Mouse (Mus musculus) right cerebral cortex, postnatal 10 days (tissue): ENCODE results near the gene Dynlt1c.
"Not testable (repeated sequence)": the region's sequence is repeated elsewhere in the genome, so short reads cannot be mapped to it uniquely, and the experiment has no call there.

Source experiments
- DNase-seq, 2 experiments: peaks; one replicate each; pipeline ENCODE4 v3.0.0; 2021; ENCODE audit warnings: low spot score in 2 of 2

The Dynlt1c gene

GRCm38 (mm10) chr17:6601204-6601911 is at the start of gene Dynlt1c:
TSS of gene Dynlt1c (plus strand) at chr17:6601671.
- peak; percentile 74 to 76 for DNase-seq

GRCm38 (mm10) chr17:6553798-6554197 is 47.7 kb upstream of the Dynlt1c start:
- DNase-seq: not testable (repeated sequence)

GRCm38 (mm10) chr17:6554243-6554642 is 47.2 kb upstream of the Dynlt1c start:
- not testable (repeated sequence) for DNase-seq

- not testable (repeated sequence) for DNase-seq
Measured at GRCm38 (mm10) chr17:6559447-6560133, 41.9 kb upstream of the Dynlt1c start.

- not testable (repeated sequence) for DNase-seq
Measured at GRCm38 (mm10) chr17:6564866-6565265, 36.6 kb upstream of the Dynlt1c start.

- DNase-seq: not testable (repeated sequence)
Measured at GRCm38 (mm10) chr17:6567908-6568307, 33.6 kb upstream of the Dynlt1c start.

- not testable (repeated sequence) for DNase-seq
Measured at GRCm38 (mm10) chr17:6571296-6571695, 30.2 kb upstream of the Dynlt1c start.

- DNase-seq: not testable (repeated sequence)
Measured at GRCm38 (mm10) chr17:6572202-6572601, 29.3 kb upstream of the Dynlt1c start.

GRCm38 (mm10) chr17:6575376-6575775 is 26.1 kb upstream of the Dynlt1c start:
- not testable (repeated sequence) for DNase-seq

GRCm38 (mm10) chr17:6588672-6589071 is 12.8 kb upstream of the Dynlt1c start:
- not testable (repeated sequence) for DNase-seq

- DNase-seq: not testable (repeated sequence)
Measured at GRCm38 (mm10) chr17:6592109-6592508, 9.4 kb upstream of the Dynlt1c start.

- DNase-seq: not testable (repeated sequence)
Measured at GRCm38 (mm10) chr17:6593896-6594295, 7.6 kb upstream of the Dynlt1c start.

- not testable (repeated sequence) for DNase-seq
Measured at GRCm38 (mm10) chr17:6595776-6596497, 5.5 kb upstream of the Dynlt1c start.

GRCm38 (mm10) chr17:6598356-6598755 is 3.1 kb upstream of the Dynlt1c start:
- not testable (repeated sequence) for DNase-seq

- not testable (repeated sequence) for DNase-seq
Measured at GRCm38 (mm10) chr17:6600216-6600911, 1.1 kb upstream of the Dynlt1c start.

GRCm38 (mm10) chr17:6602205-6602604 is 734 bp downstream of the Dynlt1c start:
- DNase-seq: not testable (repeated sequence)

- not testable (repeated sequence) for DNase-seq
Measured at GRCm38 (mm10) chr17:6605347-6605746, 3.9 kb downstream of the Dynlt1c start.

GRCm38 (mm10) chr17:6613524-6613923 is 12.1 kb downstream of the Dynlt1c start:
- not testable (repeated sequence) for DNase-seq

- not testable (repeated sequence) for DNase-seq
Measured at GRCm38 (mm10) chr17:6614316-6614715, 12.8 kb downstream of the Dynlt1c start.

- DNase-seq: not testable (repeated sequence)
Measured at GRCm38 (mm10) chr17:6616731-6617130, 15.3 kb downstream of the Dynlt1c start.

- DNase-seq: not testable (repeated sequence)
Measured at GRCm38 (mm10) chr17:6617689-6618400, 16.4 kb downstream of the Dynlt1c start.
